Mouse (Mus musculus) bone marrow, adult 2 months (tissue): ENCODE results near the gene Plxnd1. TPM values are rescaled to one million over a fixed set of nuclear protein-coding genes. Genes with fewer than 3 reads are reported as not detected.

Experiments
- H3K27ac ChIP-seq: fragments of 200-500 bp; 2 replicates; pipeline ENCODE4 v1.5.1; 2012; ENCODE audit warnings: low read depth, mild to moderate bottlenecking, control low read depth, inconsistent platforms, low read length; ENCODE audit not compliant: control insufficient read depth, poor library complexity, insufficient read depth
- H3K4me1 ChIP-seq: fragments of 200-500 bp; 2 replicates; pipeline ENCODE4 v1.6.1; 2011; ENCODE audit warnings: low read length; ENCODE audit not compliant: control insufficient read depth, insufficient read depth
- H3K4me3 ChIP-seq: fragments of 200-500 bp; replicated peaks from 2 replicates; pipeline ENCODE3; 2011; ENCODE audit warnings: mild to moderate bottlenecking, low read depth, low read length, control low read depth; ENCODE audit not compliant: control insufficient read depth
- CTCF ChIP-seq: fragments of 200-500 bp; IDR thresholded peaks from 2 replicates; pipeline ENCODE4 v1.5.1; 2011; ENCODE audit warnings: low read length, control low read depth; ENCODE audit not compliant: control insufficient read depth, insufficient read depth
- POLR2A ChIP-seq: fragments of 200-500 bp; IDR thresholded peaks from 2 replicates; pipeline ENCODE4 v1.6.1; 2011; ENCODE audit warnings: low read depth, mild to moderate bottlenecking, control low read depth, low read length, borderline replicate concordance; ENCODE audit not compliant: control insufficient read depth
- WGBS: fragments of 180-500 bp; shearing (Covaris S2); methylation state at CpG from one replicate; pipeline ENCODE4 v1.1.7; 2018; 5-methylcytosine and 5-hydroxymethylcytosine counted together
- polyA plus RNA-seq: library from polyadenylated mRNA; stranded (reverse); fragments of >200 nt; gene quantifications from 2 replicates; pipeline ENCODE4 v1.2.4, GENCODE M21; 2011; ENCODE audit warnings: low replicate concordance; ENCODE audit not compliant: missing spikeins, insufficient read depth, insufficient read length

Plxnd1 gene
- polyA plus RNA-seq, 1 experiment = 23.8 TPM

DNA sequence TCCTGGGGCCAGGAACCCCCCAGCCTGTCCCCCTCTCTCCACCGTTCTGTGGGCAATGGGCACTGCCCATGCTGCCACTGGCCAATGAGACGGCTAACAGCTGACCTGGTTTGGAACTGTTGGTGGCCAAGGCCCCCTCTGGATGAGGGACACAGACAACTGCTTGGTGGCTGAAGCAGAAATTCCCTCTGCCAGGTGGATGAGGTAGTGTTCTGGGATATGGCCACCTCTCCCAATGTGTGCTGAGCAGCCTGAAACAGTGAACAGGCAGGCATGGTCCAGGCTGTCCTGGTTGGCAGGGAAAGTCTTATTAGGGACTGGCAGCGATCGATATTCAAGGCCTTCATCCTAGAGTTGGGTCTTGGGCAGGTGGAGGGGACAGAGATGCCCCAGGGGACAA is 39.6 kb downstream of the Plxnd1 start:
- Histone ChIP-seq H3K4me1 (no peaks in the 10 kb centered on the region), H3K27ac (no peak overlapping the region), H3K4me3 (no peak overlapping the region)
- no peak for TF ChIP-seq POLR2A
- TF ChIP-seq CTCF = no peak
- 80% methylated on average over 4 of the region's 4 CpGs for WGBS

DNA sequence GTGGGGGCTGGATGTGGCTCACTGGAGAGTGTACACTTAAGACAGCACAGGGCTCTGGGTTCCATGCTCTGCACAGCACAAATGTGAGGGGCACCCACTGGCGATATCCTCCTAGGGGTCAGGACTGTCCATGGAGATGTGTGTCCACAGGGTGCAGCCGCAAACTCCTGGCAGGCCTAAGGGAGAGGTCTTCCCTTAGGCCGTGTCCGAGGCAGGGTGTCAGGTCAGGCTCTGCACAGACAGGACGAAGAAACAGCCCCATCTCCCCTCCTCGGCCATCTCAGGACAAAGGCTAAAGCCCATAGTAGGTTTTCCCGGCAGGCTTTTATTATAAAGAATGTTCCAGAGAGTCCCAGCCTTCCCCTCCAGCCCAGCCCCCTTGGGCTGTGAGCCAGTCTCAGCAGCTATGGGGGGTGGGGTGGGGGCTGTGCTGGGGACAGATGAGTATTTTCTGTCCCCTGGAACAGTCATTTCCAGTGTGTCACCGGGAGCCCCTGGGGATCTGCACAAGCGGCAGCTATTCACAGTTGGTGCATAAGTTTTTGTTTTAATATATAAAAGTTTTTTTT is 40.2 kb downstream of the Plxnd1 start:
- Histone ChIP-seq H3K4me3 (no peak overlapping the region), H3K4me1 (no peaks in the 10 kb centered on the region), H3K27ac (no peak overlapping the region)
- TF ChIP-seq POLR2A = no peak
- TF ChIP-seq CTCF = no peak
- WGBS = 82% methylated on average over 9 of the region's 9 CpGs

DNA sequence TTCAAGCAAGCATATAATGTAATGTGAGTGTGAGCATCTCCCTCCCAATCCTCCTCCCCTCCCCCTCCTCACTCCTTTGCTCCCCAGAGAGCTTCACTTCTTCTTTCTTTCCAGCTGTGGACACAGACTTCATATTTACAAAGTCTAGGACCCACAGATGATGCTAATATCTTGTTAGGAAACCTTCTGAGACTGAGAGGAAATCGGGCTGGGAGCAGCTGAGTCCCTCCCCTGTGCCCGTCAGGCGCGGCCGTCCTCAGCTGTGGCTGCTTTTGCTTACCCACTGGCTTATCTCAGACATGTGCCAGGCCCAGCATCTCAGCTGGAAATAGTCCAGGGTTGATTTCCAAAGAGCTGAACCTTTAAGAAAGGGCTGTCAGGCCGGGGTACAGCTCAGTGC is 48.4 kb downstream of the Plxnd1 start:
- 7% methylated on average over 6 of the region's 6 CpGs for WGBS
- no peak overlapping the region for H3K27ac ChIP-seq
- H3K4me1 ChIP-seq = no peaks in the 10 kb centered on the region
- no peak overlapping the region for H3K4me3 ChIP-seq
- TF ChIP-seq CTCF = no peak
- no peak for TF ChIP-seq POLR2A

DNA sequence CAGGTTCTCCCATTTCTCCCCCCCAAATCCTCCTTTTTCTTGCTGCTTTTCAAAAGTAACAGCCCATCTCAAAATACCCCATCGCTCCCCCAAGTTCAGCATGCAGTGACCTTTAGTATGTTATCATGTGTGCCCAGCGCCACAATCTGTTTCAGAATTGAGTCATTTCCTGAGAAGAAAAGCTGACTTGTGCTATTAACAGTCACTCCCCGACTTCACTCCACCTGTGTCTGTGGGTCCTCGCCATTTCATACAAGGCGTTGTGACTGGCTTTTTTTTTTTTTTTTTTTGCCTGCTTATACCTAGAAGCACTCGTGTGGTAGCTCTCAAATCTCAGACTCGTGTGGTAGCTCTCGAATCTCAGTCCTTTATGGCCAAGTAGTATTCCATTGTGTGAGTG is 49.2 kb downstream of the Plxnd1 start:
- no peak for TF ChIP-seq POLR2A
- TF ChIP-seq CTCF = no peak
- Histone ChIP-seq H3K27ac (no peak overlapping the region), H3K4me1 (no peaks in the 10 kb centered on the region), H3K4me3 (no peak overlapping the region)
- WGBS = 29% methylated on average over 8 of the region's 8 CpGs

DNA sequence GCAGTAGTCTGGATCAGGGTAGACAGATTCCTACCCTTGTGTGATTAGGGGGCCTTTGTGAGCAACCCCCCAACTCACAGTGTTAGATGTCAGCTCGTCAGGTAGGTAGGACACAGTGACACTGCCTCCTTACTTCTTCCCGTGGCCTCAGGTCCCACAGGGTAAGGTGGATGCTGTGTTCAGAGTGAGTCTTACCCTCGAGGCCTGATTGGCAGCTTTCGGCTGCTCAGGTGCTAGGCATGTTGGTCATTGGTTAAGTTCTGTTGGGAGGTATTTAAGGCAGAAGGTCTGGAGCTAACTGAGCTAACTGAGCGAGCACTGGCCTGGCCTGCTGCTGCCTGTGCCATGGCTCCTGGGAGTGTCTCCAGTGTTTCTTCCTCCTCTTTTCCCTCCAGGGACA is 50.2 kb downstream of the Plxnd1 start, which contains the start of gene H1foo:
Gene H1foo (plus strand): TSS at position 301 of the 400 bp plus-strand sequence.
- no peak within 1 kb of the TSS for H3K27ac ChIP-seq
- 85% methylated on average over 5 of the region's 5 CpGs for WGBS
- H3K4me1 ChIP-seq = no peaks in the 10 kb centered on the region
- TF ChIP-seq POLR2A = no peak
- no peak for TF ChIP-seq CTCF
- H3K4me3 ChIP-seq = no peak within 1 kb of the TSS

DNA sequence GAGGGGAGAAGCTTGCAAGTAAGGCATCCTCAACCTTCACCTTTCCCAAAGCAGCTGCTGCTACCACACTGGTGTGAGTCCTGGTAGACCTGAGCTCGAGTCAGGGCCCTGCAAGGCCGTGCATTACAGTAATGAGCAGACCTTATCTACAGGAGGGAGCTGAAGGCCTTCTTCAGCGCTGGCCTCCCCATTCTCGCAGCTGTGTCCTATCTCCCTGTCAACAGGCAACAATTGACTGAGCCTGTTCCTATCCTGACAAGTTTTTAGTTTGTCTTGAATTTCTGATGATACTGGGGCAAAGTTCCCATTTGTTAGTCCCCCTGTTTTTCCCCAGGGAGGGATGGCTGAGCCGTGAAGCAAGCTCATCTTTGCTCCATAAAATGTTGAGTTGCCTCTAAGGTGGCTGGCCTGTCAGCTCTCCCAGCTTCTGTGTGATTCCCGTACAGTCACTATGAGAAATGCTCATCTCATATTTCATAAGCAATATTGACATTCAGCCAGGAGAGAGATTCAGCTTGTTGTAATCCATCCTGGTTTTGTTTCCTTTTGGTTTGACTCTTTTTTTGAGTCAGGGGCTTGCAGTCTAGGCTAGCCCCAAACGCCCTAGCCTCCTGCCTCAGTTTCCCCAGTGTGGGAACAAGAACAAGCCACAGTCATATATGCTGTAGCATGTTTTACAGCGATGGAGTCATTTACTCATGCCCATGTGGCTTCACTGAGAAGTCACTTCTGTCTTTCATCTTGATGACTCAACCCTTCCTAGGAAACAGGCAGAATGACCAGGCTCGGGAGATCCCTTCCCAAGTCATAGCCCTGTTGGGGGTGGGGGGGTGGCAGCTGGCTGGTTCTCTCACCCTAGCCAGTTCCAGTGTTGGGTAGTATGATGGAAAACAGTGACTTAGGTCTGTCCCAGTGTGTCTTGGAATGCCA is 51.0 kb downstream of the Plxnd1 start:
- 58% methylated on average over 9 of the region's 9 CpGs for WGBS
- Histone ChIP-seq H3K27ac (no peak overlapping the region), H3K4me1 (no peaks in the 10 kb centered on the region), H3K4me3 (no peak overlapping the region)
- TF ChIP-seq CTCF (no peak), POLR2A (no peak)

DNA sequence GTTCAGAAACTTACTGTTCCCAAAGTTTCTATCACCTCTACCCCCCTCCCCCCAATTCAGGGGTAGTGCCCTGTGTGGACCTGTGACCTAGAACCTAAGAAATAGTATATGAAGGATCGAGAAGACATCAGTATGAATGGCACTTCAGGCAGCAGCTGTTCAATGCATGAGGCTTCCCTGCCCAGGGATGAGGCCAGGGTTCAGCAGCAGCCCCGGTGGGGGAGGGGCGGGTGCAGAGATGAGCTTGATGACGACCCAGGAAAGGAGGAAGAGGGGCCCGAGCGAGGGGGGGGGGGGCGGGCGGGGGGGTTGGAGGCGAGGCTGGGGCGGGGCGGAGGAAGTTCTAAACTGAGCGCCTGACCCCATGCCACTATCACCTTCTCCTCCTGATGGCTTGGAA is 53.7 kb downstream of the Plxnd1 start:
- 5% methylated on average over 12 of the region's 12 CpGs for WGBS
- Histone ChIP-seq H3K27ac (no peak overlapping the region), H3K4me3 (no peak overlapping the region), H3K4me1 (no peaks in the 10 kb centered on the region)
- TF ChIP-seq CTCF (no peak), POLR2A (no peak)

DNA sequence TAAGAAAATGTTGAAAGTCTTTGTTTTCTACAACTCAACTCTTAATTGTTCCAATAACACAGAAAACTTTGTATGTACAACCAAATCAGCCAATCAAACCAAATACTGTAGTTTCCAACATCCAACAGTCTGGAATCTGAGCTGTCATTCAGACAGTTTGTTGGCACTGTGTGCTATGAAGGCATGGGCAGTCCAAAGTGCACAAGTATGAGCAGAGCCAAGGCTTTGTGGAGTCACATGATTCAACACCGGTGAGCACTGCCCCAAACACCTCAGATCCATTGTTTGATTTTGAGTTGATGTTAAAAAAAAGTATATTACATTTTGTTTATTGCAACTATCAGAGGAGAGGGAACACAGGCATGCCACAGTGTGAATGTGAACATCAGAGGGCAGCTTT is 54.2 kb downstream of the Plxnd1 start:
- Histone ChIP-seq H3K4me3 (no peak overlapping the region), H3K27ac (no peak overlapping the region), H3K4me1 (no peaks in the 10 kb centered on the region)
- no peak for TF ChIP-seq POLR2A
- TF ChIP-seq CTCF = no peak
- 82% methylated on average over 1 of the region's 1 CpGs for WGBS
